Mouse (Mus musculus): Measurements from ENCODE around the gene Marcksl1.
A peak's percentile ranks its signal among the peaks of the same experiment; 100 is the strongest.

Gene Marcksl1

DNA sequence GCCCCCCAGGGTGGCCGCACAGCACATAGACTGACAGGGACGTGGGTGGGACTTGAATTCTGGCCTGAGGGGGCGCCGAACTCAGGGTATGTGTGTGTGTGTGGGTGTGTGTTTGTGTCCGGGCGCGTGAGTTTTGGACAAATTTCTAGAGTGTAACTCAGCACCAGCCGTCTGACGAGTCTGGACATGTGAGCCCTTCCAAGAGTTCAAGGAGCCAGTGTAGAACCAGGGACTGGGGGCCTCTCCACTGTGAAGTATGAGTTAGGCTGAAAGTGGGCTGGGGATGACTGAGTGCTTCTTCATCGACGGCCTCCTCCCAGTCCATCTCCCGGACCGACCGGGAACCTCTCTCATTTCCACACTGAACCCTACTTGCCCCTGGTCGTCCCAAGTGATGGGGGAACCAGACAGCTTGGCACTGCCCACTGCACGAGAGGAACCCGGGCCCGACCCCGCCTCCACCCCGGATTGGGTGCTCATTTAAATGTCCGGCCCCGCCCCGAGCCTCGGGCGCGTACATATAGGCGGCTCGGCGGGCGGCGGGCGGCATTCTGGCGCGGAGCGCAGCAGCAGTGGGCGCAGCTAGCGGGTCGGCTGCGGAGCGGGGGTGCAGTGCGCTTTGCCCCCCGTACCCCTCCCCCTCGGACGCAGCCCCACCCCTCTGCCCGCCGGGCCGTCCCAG lies at the start of gene Marcksl1:
Gene Marcksl1, plus strand, starts transcription at position 496 of the 682 bp plus-strand sequence.
- ATAC-seq (ENCODE audit: insufficient number of reproducible peaks, low FRiP score, low TSS enrichment), result no peak

DNA sequence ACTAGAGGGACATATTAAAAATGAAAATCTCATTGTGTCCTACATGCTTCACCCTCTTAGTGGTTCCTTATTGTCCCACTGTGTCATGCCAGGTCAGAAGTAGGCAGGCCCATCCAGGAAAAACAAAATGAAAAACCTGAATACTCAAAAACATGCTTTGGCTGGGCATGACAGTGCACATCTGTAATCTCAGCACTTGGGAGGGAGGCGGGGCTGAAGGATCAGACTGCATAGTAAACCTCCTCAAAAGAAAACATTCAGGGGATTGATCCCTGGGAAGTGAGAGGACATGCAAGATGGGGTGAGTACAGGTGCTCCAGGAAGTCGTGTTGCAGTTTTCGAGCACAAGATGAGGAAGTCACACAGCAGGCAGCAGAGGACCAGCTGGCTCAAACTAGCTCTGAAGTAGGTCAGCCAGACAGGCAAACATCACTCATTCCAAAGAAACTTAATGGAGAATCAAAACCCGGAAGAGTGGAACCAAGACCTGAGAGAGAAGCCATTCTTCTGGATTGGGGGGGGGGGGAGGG lies 49.0 kb upstream of the Marcksl1 start:
- ATAC-seq (ENCODE audit: insufficient number of reproducible peaks, low FRiP score, low TSS enrichment), result no peak

DNA sequence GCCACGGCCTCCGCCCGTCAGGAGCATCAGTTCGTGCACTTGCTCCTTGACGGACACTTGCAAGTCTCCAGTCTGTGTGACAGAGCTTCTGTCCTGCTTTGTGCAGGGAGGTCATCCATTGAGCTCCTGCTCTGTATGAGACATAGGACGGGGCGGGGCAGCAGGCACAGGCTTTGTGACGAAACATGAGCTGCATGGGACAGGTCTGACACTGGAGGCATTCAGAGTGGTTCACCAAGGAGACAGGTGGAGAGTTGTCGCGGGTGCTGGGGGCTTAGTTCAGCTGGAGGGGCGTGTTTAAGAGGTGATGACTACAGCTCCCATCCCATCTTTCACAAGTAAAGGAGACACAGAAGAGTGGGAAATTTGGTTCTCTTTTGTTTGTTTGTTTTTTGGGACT lies 37.3 kb upstream of the Marcksl1 start:
- ATAC-seq (ENCODE audit: insufficient number of reproducible peaks, low FRiP score, low TSS enrichment), result no peak

DNA sequence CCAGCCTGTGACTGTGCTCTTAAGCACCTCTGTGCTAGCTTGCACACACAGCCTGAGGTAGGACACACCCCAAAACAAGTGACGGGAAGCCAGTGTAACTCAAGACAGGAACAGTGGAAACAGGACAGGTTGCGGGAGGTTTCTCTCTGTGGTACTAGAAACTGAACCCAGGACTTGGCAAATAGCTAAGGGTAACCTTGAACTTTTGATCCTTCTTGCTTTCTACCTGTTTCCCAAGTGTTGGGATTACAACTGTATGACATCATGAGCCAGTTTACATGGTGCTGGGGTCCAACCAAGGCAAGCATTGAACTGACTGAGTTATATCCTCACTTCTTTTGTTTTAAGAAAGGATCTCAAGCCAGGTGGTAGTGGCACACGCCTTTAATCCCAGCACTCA lies 33.5 kb upstream of the Marcksl1 start:
- no peak for ATAC-seq (ENCODE audit: insufficient number of reproducible peaks, low FRiP score, low TSS enrichment)

DNA sequence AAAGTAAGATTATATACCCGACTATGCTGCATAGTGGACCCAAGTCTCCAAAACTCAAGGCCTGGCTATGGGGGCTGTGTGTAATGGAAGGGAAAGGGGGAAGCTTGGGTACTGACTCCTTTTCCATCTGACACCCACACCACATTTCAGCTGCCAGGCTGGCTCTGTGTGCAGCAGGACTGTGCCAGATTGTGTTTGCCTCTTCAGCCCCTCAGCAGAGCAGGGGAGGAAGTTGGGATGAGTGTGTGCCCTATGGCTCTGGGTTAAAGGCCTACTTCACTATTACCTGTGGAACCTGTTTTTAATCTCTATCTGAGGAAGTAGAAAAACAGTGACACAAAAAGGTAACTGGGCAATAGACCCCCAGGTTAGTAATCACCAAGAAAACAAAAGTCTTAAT lies 32.3 kb upstream of the Marcksl1 start:
- no peak for ATAC-seq (ENCODE audit: insufficient number of reproducible peaks, low FRiP score, low TSS enrichment)

DNA sequence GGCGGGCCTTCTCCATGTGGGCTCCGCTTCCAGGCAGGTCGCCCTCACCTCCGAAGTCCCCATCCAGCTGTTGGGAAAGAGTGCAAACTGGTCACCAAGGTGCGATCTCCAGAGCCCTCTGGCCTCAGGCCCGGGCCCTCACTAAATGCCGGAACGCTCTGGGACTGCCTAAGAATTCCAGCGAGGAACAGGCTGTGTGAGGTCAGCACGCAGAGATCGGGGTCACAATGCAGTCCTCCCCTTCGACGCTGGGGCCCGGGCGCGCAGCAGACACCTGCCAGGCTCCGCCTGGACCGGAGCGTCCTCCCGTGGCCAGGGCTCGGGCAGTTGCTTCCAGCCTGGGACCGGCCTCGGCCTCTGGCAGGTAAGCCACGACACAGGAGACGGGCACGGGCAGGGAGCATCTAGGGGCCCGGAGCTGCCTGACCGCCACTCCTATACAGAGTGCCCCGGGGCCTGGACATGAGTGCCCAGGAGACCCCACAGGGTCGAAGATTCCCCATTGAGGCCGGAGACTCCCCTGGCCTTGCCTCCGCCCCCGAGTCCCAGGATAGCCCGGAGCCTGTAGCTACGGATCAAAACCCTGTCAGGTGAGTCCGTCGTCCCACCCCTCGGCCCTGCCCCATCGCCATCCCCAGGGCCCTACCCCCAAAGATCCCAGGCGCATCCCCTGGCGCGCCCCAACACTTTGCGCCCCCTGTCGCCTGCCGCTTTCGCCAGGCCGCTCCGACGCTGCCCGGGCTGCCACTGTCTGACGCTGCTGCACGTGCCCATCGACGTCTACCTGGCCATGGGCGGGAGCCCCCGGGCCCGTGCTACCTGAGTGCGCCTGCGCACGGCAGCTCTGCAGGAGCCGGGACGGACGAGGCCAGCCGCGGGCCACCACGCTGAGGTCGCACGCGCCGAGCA lies 22.2 kb upstream of the Marcksl1 start, which contains the start of the genes Tssk3 and Fam229a:
Gene Tssk3, minus strand, starts transcription at position 51 of the 909 bp plus-strand sequence.
Gene Fam229a, plus strand, starts transcription at position 219 of the 909 bp plus-strand sequence.
- peak; percentile 52; the same call in 1 of the 2 replicates for ATAC-seq (ENCODE audit: insufficient number of reproducible peaks, low FRiP score, low TSS enrichment)

DNA sequence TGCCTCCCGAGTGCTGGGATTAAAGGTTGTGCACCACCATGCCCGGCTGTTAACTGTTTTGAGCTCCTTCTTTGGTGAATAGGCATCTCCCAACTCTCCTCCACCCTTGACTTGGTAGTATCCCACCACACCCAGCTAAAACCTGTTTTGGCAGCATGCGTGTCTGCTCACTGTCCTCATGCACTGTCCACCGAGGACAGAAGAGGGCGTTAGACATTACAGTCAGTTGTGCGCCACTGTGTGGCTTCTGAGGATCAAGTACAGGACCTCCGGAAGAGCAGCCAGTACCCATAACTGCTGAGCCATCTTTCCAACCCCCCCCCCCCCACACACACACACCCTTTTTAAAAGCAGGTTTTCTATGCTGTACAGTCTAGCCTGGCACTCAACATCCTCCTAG lies 18.7 kb upstream of the Marcksl1 start:
- no peak for ATAC-seq (ENCODE audit: insufficient number of reproducible peaks, low FRiP score, low TSS enrichment)

DNA sequence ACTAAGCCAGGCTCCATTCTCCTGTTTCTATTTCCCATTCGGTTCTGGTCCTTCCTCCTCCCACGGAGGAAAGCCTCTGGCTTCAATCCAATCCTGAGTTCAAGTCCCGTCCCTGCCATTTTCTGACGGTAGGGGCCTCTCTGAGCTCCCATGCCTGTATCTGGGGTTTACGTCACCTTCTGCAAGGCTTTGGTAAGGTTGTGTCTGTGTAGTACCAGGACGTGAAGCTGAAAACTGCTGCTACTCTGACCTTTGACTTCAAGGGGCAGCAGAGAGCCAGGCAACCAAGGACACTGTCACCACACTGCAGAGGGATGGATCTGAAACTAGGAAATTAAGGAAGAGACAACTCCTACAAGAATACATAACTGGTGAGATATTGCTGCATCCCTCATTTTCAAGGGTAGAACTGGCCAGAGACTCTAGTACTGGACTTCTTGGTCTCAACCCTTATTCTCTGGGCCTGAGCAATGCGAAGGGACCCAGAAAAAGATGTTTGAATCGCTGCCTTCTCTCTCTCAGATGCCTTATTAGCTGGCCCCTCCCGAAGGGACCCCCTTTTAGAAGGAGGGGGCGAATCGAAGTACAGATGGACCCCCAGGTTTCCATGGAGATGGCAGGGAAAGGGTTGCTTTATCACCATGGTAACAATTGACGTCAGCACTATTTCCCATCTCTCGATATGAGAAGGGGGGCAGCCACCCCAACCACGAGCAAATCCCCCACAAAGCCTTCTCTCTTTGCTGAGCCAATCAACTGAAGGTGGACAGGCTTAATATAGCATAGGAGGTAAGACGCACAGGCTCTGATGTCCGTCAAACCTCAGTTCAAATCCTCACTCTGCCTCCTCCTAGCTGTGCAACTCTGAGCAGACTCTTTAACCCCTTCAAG lies 17.5 kb upstream of the Marcksl1 start:
- no peak for ATAC-seq (ENCODE audit: insufficient number of reproducible peaks, low FRiP score, low TSS enrichment)

DNA sequence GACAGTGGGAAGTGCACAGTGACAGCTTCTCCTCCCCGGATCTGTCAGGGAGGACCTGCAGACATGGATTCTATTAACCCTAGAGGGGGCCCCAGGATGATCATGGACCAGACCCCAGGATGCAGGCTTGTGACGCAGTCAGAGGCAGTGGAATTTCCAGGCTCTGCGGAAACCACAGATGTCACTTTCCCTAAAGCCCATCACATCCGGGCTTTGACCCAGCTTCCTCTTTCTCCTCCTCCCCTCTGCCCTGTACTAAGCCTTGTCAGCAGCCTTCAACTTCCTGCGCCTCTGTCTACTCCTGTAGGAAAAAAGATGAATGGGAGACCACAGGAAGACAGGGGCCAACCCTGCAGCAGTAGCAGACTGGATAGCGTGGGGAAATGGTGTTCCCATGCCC lies 16.8 kb upstream of the Marcksl1 start:
- ATAC-seq (ENCODE audit: insufficient number of reproducible peaks, low FRiP score, low TSS enrichment), result no peak

DNA sequence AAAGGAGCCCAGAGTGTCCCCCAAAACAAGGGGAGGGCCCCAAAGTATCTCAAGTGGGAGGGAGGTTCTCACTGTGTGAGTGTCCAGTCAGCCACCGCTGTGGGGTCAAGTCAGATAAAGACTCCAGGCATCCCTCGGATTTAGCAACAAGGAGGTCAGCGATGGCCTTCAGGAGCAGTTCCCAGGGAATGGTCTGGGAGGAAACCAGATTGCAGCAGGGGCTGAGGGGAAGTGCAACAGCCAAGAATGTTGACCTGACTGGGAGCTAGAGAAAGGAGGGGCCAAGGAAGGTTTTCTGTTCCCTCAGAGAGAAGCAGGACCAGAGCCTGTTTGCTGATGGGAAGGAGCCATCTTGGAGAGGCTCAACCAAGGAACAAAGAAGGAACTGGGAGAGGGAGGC lies 14.4 kb upstream of the Marcksl1 start:
- ATAC-seq (ENCODE audit: insufficient number of reproducible peaks, low FRiP score, low TSS enrichment), result no peak

DNA sequence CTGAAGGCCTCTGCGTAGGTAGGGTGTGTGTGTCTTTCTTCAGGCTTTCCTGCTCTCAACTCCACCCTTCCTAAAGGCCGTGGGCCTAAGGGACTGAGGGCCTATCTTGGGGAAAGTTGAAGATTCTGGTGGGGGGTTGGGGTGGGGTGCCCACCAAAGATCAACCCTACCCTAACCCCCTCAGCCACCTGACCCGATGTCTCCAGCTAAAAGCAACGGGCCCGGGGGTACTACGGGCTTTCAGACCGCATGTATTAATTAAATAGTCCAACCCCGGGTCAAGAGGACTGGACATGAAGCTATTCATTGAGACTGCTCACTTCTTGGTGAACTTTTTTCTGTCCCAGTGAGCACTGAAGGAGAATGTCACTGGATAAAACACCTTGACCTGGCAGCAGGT lies 13.4 kb upstream of the Marcksl1 start:
- ATAC-seq (ENCODE audit: insufficient number of reproducible peaks, low FRiP score, low TSS enrichment), result no peak

DNA sequence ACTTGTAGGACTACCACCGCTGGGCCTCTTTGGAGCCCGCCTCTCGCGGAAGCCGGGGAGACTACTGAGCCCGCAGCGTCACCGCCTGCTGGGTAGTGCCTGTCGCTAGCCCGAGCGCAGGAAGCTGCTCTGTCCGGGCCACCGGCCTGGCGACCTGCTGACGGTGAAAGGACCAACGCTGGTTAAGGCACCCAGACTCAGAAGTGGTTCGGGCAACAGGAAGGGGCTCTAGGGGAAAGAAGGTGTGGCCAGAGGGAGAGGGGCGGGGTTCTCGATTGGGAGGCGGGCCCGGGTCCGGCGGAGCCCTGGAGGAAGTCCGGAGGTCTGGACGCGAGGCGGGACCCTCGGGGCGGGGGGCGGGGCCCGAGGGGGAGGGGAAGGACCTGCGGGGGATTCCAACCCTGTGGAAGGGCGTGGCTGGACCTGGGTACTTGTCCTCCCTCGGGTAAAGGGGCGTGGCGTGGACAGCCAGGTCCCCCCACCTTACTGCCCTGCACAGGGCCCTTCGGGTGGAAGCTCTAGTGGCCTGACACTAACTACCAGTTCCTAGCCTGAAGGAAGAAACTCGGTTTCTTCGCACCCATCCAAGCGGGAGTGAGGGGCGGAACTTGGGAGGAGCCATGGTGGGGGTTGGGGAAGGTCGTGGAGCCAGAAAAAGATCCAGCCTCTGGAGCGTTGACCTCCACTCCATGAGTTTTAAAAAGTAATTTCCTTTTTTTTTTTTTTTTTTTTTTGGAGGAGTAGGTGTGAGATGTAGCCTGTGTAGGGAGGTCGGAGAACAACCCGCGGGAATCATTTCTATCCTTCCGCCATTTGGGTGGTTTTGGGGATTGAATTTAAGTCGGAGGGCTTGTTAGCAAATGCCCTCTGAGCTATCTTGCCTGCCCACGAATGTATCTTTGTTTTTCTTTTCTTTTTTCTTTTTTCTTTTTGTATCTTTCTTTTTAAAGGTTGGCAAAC lies 12.5 kb upstream of the Marcksl1 start:
- 0 out of 2 replicates have a peak, but pooled peaks have one; percentile 31 for ATAC-seq (ENCODE audit: insufficient number of reproducible peaks, low FRiP score, low TSS enrichment)

DNA sequence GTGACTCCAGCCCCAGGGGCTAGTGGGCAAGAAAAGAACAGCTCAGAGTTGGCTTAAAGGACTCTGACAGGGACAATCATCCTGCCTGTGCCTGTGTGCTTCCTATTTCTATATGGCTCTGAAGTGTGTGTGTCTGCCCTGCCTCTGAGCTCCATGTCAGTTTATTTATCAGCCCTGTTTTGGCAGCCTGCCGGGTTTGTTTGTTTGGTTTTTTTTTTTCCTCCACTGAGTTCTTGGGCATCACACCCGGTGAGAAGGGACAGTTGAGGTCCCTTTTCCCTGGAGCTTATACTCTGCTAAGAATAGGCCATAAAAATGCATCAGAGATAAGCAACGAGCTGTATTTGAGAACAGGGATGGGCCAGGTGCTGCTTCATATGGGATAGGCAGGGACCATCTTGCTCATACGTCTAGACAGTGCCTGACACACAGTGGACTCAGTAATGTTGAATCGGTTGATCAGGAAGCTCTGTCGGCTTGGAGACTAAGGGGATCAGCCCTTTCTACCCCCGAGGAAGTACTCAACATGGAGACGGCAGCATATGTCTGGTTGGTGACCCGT lies 11.0 kb upstream of the Marcksl1 start:
- ATAC-seq (ENCODE audit: insufficient number of reproducible peaks, low FRiP score, low TSS enrichment), result no peak

DNA sequence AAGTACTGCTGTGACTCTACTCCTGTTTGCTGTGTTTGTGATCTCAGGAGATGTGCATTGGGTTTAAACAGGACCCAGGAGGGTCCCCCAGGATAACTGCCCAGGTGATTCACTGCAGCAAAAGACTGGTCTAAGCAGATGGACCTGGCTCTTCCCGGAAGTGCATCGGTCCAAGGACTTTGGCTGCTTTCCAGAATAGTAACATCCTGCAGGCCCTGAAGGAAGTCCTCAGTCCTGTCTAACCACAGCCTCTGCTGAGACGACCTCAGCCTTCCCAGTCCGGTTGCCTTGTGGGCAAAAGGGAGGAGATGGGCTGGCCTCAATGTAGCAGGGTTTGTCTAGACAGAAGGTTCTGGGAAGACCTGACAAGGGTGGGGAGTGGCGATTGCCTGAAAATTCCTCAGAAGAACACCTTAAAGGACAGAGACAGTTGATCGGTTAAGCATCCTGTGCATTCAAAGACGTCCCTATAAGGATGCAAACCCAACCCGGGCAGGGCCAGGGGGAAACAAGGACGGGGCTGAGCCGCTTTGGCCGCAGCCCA lies 10.4 kb upstream of the Marcksl1 start:
- ATAC-seq (ENCODE audit: insufficient number of reproducible peaks, low FRiP score, low TSS enrichment), result no peak

DNA sequence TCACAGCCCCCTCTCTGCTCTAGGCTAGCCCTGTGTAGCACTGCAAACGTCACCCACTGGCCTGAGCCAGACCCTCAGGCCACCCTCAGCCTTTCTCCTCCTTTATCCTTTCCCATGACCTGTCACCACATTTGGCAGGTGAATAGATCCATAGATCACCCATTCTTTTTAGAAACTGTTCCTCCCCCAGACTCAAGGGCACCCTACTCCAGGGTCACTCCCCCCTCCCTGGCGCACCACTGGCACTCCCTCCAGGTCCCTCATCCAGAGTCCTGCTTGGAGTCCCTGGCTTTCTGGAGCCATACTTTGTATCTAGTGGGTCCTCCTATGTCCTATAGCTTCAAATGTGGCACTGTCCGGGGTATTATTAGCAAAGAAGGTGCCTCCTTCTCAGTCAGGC lies 7.9 kb upstream of the Marcksl1 start:
- ATAC-seq (ENCODE audit: insufficient number of reproducible peaks, low FRiP score, low TSS enrichment), result no peak

DNA sequence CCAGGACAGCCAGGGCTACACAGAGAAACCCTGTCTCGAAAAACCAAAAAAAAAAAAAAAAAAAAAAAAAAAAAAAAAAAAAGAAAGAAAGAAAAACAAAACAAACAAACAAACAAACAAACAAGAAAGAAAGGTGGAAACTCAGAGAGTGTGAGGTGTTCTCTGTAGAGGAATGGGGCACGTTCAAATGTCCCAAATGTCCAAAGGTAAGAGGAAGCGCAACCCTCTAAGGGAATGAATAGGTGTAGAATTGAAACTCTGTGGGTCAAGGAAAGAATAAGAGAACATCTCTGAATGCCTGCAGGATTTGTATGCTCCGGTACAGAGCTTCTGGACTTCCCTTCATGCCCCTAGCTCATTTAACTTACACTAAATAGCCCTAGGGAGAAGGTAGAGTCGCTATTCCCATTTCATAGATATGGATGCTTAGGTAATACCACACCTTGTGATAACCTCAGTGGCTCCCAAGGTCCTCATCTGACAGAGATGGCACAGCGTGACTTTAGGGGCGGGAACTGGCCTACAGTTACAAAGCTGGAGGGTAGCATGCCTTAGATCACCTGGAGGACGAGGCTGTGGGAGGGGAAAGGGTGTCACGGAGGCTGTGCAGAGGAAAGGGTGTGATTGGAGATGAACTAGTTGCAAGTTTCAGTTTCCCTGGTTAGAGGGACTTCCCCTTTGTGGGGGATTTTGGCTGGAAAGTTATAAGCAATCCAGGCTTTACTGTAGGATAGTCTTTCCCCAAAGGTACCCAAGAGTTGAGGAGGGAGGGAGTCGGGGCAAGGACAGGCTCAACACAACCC lies 5.7 kb upstream of the Marcksl1 start:
- no peak for ATAC-seq (ENCODE audit: insufficient number of reproducible peaks, low FRiP score, low TSS enrichment)

DNA sequence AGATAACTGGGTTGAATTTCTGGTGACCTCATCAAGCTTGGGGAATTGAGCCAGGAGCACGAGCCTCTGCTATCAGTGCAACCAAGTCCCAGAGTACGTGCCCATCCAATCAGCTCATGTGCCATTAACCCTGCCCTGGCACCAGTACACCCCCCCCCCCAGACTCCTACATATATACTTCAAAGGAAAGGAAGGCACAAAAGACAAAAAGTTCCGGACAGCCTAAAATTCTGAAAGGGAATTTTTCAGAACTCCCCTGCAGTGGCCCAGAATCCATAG lies 5.2 kb upstream of the Marcksl1 start:
- ATAC-seq (ENCODE audit: insufficient number of reproducible peaks, low FRiP score, low TSS enrichment), result no peak

Data from cerebellum, adult (tissue).